Mouse (Mus musculus): ENCODE data around the gene Enthd1. TPM values are rescaled to one million over a fixed set of nuclear protein-coding genes. Genes with fewer than 3 reads are reported as not detected.

Enthd1 gene
- not detected in 2 replicates for polyA plus RNA-seq (2016; fragmentation: Nextera tagmentation; extraction: Ambion mirVana)

DNA sequence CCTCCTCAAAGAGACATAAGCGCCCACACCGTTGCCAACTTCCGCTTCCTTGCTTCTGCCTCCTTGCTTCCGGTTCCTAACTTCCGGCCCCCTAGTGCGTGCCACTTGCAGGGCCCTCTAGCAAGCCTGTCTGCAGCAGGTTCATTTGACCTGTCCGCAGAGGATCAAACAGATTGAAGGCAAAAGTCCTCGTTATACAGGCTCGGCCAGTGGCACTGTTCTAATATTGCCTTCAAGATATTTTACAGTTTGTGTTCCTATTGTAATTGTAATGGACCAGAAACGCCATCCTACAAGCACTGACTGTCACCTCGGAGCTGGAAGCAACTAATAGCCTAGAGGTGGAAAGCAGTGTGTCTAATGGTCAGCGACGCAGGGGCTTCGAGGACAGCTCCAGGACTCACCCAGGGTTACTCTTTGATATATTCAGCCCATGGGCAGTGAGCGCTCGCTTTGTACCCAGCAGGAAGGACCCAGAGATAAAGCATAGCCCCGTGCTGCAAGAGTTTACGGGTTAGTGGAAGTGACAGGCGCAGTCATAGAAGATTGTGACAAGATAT, at the start of gene Enthd1:
TSS of gene Enthd1 (minus strand) at position 51 of the 560 bp plus-strand sequence.
- no peaks in the 10 kb centered on the region for H3K36me3 ChIP-seq
- no peaks in the 10 kb centered on the region for H3K9me3 ChIP-seq (replicated peaks)
- WGBS: 87% methylated on average over 19 of the region's 19 CpGs
- H3K27ac ChIP-seq: no peak within 1 kb of the TSS
- peaks cover 10% of the 10 kb centered on the region for H3K27me3 ChIP-seq (ENCODE audit: low read depth, poor library complexity, severe bottlenecking)
- no peak for DNase-seq (ENCODE audit: low spot score)
- H3K4me1 ChIP-seq: no peaks in the 10 kb centered on the region
- no peak within 1 kb of the TSS for H3K4me3 ChIP-seq

DNA sequence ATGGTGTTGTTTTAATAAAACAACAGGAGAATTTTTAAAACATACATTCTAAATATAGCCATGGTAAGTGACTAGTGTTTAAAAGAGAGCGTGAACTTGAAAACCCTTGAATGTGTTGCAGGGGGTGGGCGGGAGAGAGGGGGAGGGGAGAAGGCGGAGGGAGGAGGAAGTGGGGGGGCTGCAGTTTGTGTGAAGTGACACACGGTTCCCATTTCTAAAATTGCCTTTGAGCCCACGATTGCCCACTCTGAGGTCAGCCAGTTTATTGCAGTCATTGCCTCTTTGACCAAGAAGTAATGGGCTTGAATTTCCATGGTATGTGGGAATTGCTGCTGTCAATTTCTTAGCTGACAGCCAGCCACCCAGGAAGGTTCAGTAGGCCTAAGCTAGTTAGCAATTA, 48.9 kb upstream of the Enthd1 start:
- DNase-seq (ENCODE audit: low spot score): no peak

DNA sequence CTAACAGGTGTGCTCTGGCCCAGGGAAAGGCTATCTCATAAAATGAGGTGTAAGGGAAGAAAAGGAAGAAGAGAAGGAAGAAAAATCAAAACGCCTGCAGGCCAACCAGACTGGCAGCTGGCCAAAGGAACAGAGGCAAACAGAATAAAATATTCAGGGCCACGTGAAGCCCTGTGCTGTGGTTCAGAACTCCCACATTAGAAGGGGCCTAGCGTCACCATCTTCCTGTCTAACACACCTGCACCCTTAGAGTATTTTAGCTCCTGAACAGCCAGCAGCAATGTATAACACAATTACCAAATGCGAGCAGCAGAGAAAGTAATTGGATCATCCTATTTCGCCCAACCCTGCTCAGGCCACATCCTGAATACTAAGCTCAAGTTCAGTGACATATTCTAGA, 46.5 kb upstream of the Enthd1 start:
- Histone ChIP-seq H3K36me3 (no peaks in the 10 kb centered on the region), H3K27me3 (ENCODE audit: low read depth, poor library complexity, severe bottlenecking) (peaks cover 19% of the 10 kb centered on the region)

More for the DNA sequence above, 48.9 kb upstream of the Enthd1 start:
- Histone ChIP-seq H3K36me3 (no peaks in the 10 kb centered on the region), H3K4me3 (no peak overlapping the region), H3K27me3 (ENCODE audit: low read depth, poor library complexity, severe bottlenecking) (peaks cover 42% of the 10 kb centered on the region), H3K27ac (no peak overlapping the region), H3K4me1 (peaks cover 37% of the 10 kb centered on the region), H3K9me3 (replicated peaks) (no peaks in the 10 kb centered on the region)
- WGBS: 14% methylated on average over 5 of the region's 5 CpGs

DNA sequence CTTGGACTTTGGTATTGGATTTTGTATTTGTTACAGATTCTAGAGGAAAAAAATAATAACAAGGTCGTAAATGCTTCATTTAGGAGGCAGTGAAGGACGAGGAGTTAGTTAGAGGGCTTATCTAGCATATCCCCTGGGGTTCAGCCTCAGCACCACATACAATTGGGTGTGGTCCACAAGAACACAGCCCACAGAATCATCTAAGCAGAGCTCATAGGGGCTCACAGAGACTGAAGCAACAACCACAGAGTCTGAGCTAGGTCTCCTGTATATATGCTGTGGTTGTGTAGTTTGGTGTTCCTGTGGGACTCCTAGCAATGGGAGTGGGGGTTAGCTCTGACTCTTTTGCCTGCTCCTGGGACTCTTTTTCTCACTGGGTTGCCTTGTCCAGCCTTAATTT, 45.4 kb upstream of the Enthd1 start:
- WGBS: 75% methylated on average over 2 of the region's 2 CpGs
- no peak for DNase-seq (ENCODE audit: low spot score)
- H3K9me3 ChIP-seq (replicated peaks): no peaks in the 10 kb centered on the region
- peaks cover 26% of the 10 kb centered on the region for H3K4me1 ChIP-seq
- H3K4me3 ChIP-seq: no peak overlapping the region
- H3K27ac ChIP-seq: no peak overlapping the region
- no peaks in the 10 kb centered on the region for H3K36me3 ChIP-seq
- H3K27me3 ChIP-seq (ENCODE audit: low read depth, poor library complexity, severe bottlenecking): peaks cover 11% of the 10 kb centered on the region; the same call in 1 of the 2 replicates

More for the DNA sequence above, 46.5 kb upstream of the Enthd1 start:
- H3K27ac ChIP-seq: no peak overlapping the region
- WGBS: 90% methylated on average over 5 of the region's 5 CpGs
- H3K4me1 ChIP-seq: peaks cover 37% of the 10 kb centered on the region
- H3K4me3 ChIP-seq: no peak overlapping the region
- no peak for DNase-seq (ENCODE audit: low spot score)
- H3K9me3 ChIP-seq (replicated peaks): no peaks in the 10 kb centered on the region

DNA sequence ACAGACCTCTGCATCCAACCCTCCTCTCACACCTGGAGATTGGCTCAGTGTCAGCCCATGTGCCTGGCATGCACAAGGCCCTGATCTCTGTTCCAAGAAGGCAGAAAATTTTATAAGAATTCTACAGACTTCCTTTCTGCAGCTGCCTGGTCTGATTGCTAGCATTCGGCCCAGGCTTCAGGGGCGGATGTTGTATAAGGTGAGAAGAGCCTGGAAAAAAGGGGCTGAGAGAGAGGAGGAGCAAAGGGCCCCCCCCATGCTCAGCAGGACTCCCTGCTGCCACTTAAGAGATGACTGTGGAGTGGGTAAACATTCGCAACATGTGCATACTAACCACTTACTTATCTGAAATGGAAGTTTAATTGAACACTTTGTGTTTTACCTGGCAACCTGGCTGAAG, 43.0 kb upstream of the Enthd1 start:
- WGBS: 77% methylated on average over 3 of the region's 3 CpGs
- peaks cover 4% of the 10 kb centered on the region; the same call in 1 of the 2 replicates for H3K27me3 ChIP-seq (ENCODE audit: low read depth, poor library complexity, severe bottlenecking)

DNA sequence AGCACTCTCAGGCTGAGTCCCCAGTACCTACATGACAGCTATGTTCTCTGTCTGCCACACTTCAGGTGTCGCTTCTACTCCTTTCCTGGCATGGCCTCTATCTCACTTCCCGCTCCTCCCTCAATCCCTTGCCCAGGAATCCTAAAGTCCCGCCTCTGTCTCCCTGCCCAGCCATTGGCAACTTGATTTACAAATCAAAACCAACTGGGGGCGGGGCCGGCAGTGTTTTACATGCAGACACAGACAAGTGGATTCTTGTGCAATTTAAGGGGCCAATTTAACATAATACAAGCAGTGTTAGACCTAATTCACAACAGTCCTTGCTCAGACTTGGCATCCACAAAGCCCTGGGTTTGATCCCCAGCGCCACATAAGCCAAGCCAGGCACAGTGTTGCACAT, 39.1 kb upstream of the Enthd1 start:
- H3K9me3 ChIP-seq (replicated peaks): no peaks in the 10 kb centered on the region
- DNase-seq (ENCODE audit: low spot score): no peak
- H3K36me3 ChIP-seq: no peaks in the 10 kb centered on the region
- peaks cover 23% of the 10 kb centered on the region for H3K4me1 ChIP-seq
- H3K4me3 ChIP-seq: no peak overlapping the region
- WGBS: 87% methylated on average over 6 of the region's 6 CpGs
- no peaks in the 10 kb centered on the region for H3K27me3 ChIP-seq (ENCODE audit: low read depth, poor library complexity, severe bottlenecking)
- H3K27ac ChIP-seq: no peak overlapping the region

More for the DNA sequence above, 43.0 kb upstream of the Enthd1 start:
- Histone ChIP-seq H3K4me3 (no peak overlapping the region), H3K36me3 (no peaks in the 10 kb centered on the region), H3K27ac (no peak overlapping the region), H3K4me1 (peaks cover 3% of the 10 kb centered on the region), H3K9me3 (replicated peaks) (no peaks in the 10 kb centered on the region)
- no peak for DNase-seq (ENCODE audit: low spot score)

DNA sequence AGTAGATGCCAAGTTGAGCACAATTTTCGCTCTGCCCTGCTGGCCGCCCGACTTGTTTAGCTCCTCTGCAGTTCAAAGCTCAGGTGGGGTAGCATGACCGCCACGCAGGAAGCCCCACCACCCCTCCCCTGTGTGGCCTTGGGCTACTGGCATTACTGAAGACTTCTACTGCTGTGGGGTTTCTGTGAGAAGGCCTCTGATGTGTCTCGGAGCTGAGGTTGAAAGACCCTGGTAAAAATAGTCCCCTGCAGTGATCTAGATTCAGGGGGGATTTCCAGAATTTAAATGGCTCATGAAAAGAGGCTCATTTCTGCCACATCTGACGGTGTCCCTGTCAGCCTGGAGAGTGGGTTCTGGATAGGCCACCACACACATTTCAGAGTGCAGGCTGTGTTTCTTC, 37.5 kb upstream of the Enthd1 start:
- 57% methylated on average over 7 of the region's 7 CpGs for WGBS
- no peak for DNase-seq (ENCODE audit: low spot score)
- Histone ChIP-seq H3K27me3 (ENCODE audit: low read depth, poor library complexity, severe bottlenecking) (no peaks in the 10 kb centered on the region), H3K4me3 (no peak overlapping the region), H3K9me3 (replicated peaks) (no peaks in the 10 kb centered on the region), H3K4me1 (peaks cover 29% of the 10 kb centered on the region), H3K27ac (no peak overlapping the region), H3K36me3 (no peaks in the 10 kb centered on the region)

DNA sequence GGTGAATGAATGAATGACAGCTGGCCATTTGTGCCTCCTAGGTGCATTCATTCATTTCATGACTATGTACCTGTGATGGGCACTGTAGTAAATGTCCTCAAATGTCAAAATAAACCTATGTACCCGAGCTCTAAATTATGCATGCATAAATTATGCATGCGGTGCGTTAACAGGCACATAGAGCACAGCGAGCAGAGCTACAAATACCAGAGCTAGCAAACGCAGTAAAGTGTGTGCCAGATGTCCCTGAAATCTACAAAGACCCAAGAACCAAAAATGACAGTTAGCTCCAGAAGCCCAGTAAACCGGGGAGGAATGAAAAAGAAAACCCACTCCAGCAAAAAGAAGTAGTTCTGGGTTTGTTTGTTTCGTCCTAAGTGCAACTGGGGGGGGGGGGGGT, 36.5 kb upstream of the Enthd1 start:
- H3K27me3 ChIP-seq (ENCODE audit: low read depth, poor library complexity, severe bottlenecking): no peaks in the 10 kb centered on the region
- DNase-seq (ENCODE audit: low spot score): no peak
- H3K4me3 ChIP-seq: no peak overlapping the region
- no peaks in the 10 kb centered on the region for H3K9me3 ChIP-seq (replicated peaks)
- no peaks in the 10 kb centered on the region for H3K36me3 ChIP-seq
- WGBS: 68% methylated on average over 7 of the region's 7 CpGs
- no peak overlapping the region for H3K27ac ChIP-seq
- H3K4me1 ChIP-seq: peaks cover 34% of the 10 kb centered on the region

DNA sequence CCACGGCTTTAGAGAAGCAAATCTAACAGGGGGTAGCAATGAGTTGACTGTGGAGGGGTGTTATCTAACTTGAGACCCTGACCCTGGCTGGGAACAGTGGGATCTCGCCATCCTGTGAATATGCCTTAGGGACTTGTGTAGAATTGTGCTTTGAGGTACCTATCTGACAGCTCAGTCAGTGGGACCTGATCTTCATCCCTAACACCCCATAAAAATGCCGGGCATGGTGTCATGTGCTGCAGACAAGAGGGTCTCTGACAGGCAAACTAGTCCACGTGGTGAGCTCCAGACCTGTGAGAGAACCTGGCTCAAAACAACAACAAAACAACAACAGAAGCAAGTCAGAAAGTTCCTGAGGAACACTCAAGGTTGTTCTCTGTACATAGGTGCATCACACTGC, 34.9 kb upstream of the Enthd1 start:
- WGBS: 36% methylated on average over 4 of the region's 4 CpGs
- H3K27me3 ChIP-seq (ENCODE audit: low read depth, poor library complexity, severe bottlenecking): no peaks in the 10 kb centered on the region
- peak; percentile 59 for DNase-seq (ENCODE audit: low spot score)
- no peaks in the 10 kb centered on the region for H3K9me3 ChIP-seq (replicated peaks)
- H3K36me3 ChIP-seq: no peaks in the 10 kb centered on the region
- peaks cover 47% of the 10 kb centered on the region for H3K4me1 ChIP-seq
- H3K27ac ChIP-seq: no peak overlapping the region
- no peak overlapping the region for H3K4me3 ChIP-seq

DNA sequence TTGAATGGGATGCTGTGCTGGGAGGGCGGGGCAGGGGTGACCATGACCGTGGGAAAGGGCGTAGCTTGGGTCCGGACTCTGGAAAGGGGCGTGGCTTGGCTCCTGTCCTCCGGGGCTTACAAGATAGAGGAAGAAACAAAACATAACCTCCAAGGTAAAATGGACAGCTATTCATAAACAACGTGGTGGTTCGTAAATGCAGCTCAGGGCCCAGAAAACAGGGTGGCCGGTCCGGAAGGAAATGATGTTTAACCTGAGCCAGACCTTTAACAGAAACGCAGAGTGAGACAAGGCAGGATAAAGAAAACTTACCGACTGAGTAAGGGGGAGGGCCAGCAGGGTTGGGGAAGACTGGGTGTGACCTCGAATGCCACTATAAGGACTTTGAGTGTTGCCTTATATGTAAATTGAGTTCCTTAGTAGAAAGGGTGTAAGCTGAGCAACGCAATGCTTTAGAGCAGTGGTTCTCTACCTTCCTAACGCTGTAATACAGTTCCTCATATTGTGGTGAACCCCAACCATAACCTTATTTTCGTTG, 34.3 kb upstream of the Enthd1 start:
- no peaks in the 10 kb centered on the region for H3K9me3 ChIP-seq (replicated peaks)
- DNase-seq (ENCODE audit: low spot score): no peak
- H3K4me1 ChIP-seq: peaks cover 47% of the 10 kb centered on the region
- 43% methylated on average over 16 of the region's 16 CpGs for WGBS
- no peaks in the 10 kb centered on the region for H3K36me3 ChIP-seq
- H3K27ac ChIP-seq: no peak overlapping the region
- no peaks in the 10 kb centered on the region for H3K27me3 ChIP-seq (ENCODE audit: low read depth, poor library complexity, severe bottlenecking)
- 0 out of 2 replicates have a peak overlapping the region, but pooled peaks have one; percentile 17 for H3K4me3 ChIP-seq

DNA sequence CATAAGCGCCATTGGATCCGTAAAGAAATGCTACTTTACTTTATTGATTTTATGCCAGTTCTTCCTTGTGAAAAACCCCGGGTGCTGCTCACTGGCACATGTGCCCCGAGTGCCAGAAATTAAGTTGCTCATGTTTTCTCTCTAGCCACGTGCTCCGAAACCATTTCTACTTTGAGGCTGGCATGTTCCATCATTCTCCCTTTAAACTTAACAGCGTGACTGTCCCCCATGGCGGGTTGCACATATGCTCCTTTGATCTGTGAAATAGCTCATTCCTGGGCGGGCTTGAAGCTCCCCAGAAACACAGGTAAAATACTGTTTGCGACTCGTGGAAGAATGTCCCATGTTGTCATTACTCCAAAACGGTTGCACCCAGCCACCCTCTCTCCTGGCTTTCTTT, 33.8 kb upstream of the Enthd1 start:
- Histone ChIP-seq H3K4me3 (0 out of 2 replicates have a peak overlapping the region, but pooled peaks have one; percentile 17), H3K27ac (no peak overlapping the region), H3K9me3 (replicated peaks) (no peaks in the 10 kb centered on the region), H3K27me3 (ENCODE audit: low read depth, poor library complexity, severe bottlenecking) (no peaks in the 10 kb centered on the region), H3K36me3 (no peaks in the 10 kb centered on the region), H3K4me1 (peaks cover 47% of the 10 kb centered on the region)
- 65% methylated on average over 12 of the region's 12 CpGs for WGBS
- DNase-seq (ENCODE audit: low spot score): no peak

DNA sequence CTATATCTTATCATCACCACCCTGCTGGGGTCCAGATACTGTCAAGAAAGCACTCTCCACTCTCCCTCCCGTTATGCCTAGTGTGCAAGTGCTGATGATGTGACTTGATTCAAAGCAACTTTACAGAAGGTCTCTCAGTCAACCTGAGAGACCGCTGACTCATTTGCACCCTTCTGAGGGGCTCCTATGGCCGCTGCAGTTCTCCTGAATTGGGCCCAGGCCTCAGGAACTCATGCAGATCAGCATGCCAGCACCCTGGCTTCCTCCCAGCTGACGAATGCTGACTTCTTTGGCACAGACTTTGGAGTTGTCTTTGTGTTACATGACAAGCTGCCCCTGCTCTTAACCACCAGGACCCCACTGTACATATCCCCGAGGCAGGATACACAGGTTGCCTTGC, 28.9 kb upstream of the Enthd1 start:
- peaks cover 33% of the 10 kb centered on the region for H3K4me1 ChIP-seq
- H3K4me3 ChIP-seq: no peak overlapping the region
- H3K27ac ChIP-seq: no peak overlapping the region
- no peaks in the 10 kb centered on the region for H3K27me3 ChIP-seq (ENCODE audit: low read depth, poor library complexity, severe bottlenecking)
- DNase-seq (ENCODE audit: low spot score): no peak
- H3K36me3 ChIP-seq: no peaks in the 10 kb centered on the region
- no peaks in the 10 kb centered on the region for H3K9me3 ChIP-seq (replicated peaks)
- 75% methylated on average over 5 of the region's 5 CpGs for WGBS

DNA sequence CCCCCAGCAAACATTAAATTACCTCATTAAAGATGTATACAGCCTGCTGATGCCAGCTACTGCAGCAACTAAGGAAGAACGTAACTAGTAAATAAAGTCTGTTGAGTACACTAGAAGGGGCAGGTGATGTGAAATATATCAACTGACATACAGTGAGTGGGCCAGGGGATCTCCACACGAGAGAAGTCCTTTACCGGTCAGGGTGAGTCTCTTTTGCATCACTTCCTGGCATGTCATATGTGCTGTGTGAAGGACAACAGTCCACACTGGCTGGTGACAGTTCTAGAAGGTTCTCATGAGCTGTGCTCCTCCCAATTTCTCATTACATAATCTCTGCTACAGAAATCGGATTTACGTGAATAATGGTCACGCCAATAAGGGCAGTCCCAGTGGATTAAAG, 27.8 kb upstream of the Enthd1 start:
- DNase-seq (ENCODE audit: low spot score): no peak
- Histone ChIP-seq H3K36me3 (no peaks in the 10 kb centered on the region), H3K27ac (no peak overlapping the region), H3K9me3 (replicated peaks) (no peaks in the 10 kb centered on the region), H3K4me1 (peaks cover 29% of the 10 kb centered on the region), H3K27me3 (ENCODE audit: low read depth, poor library complexity, severe bottlenecking) (0 out of 2 replicates have a peak, but pooled peaks cover under 1% of the 10 kb centered on the region), H3K4me3 (no peak overlapping the region)
- WGBS: 86% methylated on average over 6 of the region's 6 CpGs

Measured in limb, embryonic 10.5 days (tissue).